Mouse (Mus musculus) MEL (cell line): ENCODE measurements around the gene Supt7l. TPM values are rescaled to one million over a fixed set of nuclear protein-coding genes. Genes with fewer than 3 reads are reported as not detected.

Source experiments
- DNase-seq: peaks from one replicate; pipeline ENCODE4 v3.0.0; 2011; ENCODE audit warnings: low read depth, low spot score
- H3K27ac ChIP-seq: 2 replicates; pipeline ENCODE4 v1.5.1; 2012; ENCODE audit warnings: low read depth, mild to moderate bottlenecking, control low read depth, low read length, moderate library complexity; ENCODE audit not compliant: control insufficient read depth
- H3K27me3 ChIP-seq, 2 experiments: fragments of 150-350 bp in 1 of 2; sonication (generic) in 1 of 2; 2 replicates each; pipeline ENCODE4 v1.6.1; 2012; ENCODE audit warnings: low read length in 2 of 2, mild to moderate bottlenecking in 2 of 2, improper control_type of control experiment in 1 of 2, moderate library complexity in 1 of 2; ENCODE audit not compliant: insufficient read depth in 2 of 2, control insufficient read depth in 1 of 2
- H3K36me3 ChIP-seq, 2 experiments: 2 replicates each; pipeline ENCODE4 v1.6.1; 2012 to 2014; ENCODE audit warnings: low read length in 2 of 2, improper control_type of control experiment in 1 of 2, inconsistent platforms in 1 of 2, mild to moderate bottlenecking in 1 of 2; ENCODE audit not compliant: insufficient read depth in 2 of 2, control insufficient read depth in 1 of 2
- H3K4me1 ChIP-seq, 2 experiments: fragments of 150-350 bp in 1 of 2; sonication (generic) in 1 of 2; 2 replicates each; pipeline ENCODE4 v1.6.1; 2012; ENCODE audit warnings: low read length in 2 of 2, improper control_type of control experiment in 1 of 2, mild to moderate bottlenecking in 1 of 2; ENCODE audit not compliant: insufficient read depth in 2 of 2, control insufficient read depth in 1 of 2
- H3K4me3 ChIP-seq, 2 experiments: fragments of 150-350 bp in 1 of 2; sonication (generic) in 1 of 2; 2 replicates each; pipeline ENCODE4 v1.5.1; 2012; ENCODE audit warnings: low read depth in 2 of 2, low read length in 2 of 2, mild to moderate bottlenecking in 2 of 2, moderate library complexity in 2 of 2, control low read depth in 1 of 2, improper control_type of control experiment in 1 of 2; ENCODE audit not compliant: control insufficient read depth in 1 of 2, insufficient read depth in 1 of 2
- H3K79me2 ChIP-seq: 2 replicates; pipeline ENCODE4 v1.6.1; 2012; ENCODE audit warnings: mild to moderate bottlenecking, low read length, moderate library complexity; ENCODE audit not compliant: control insufficient read depth, poor library complexity, insufficient read depth
- H3K9ac ChIP-seq: 2 replicates; pipeline ENCODE4 v1.6.1; 2012; ENCODE audit warnings: low read depth, mild to moderate bottlenecking, control low read depth, low read length, moderate library complexity; ENCODE audit not compliant: control insufficient read depth, poor library complexity, severe bottlenecking
- H3K9me3 ChIP-seq: fragments of 150-350 bp; sonication (generic); replicated peaks from 2 replicates; pipeline ENCODE4 v1.6.1; 2012; ENCODE audit warnings: mild to moderate bottlenecking, low read length, improper control_type of control experiment, moderate library complexity; ENCODE audit not compliant: insufficient read depth
- BHLHE40 ChIP-seq: IDR thresholded peaks from 2 replicates; pipeline ENCODE4 v1.6.1; 2012; ENCODE audit warnings: low read depth, mild to moderate bottlenecking, inconsistent platforms, low read length, improper control_type of control experiment, borderline replicate concordance
- ELF1 ChIP-seq: IDR thresholded peaks from 2 replicates; pipeline ENCODE4 v1.6.1; 2014; ENCODE audit warnings: low read depth, mild to moderate bottlenecking, inconsistent platforms, low read length, improper control_type of control experiment, moderate library complexity
- GABPA ChIP-seq: IDR thresholded peaks from 2 replicates; pipeline ENCODE4 v1.6.1; 2012; ENCODE audit warnings: low read depth, mild to moderate bottlenecking, inconsistent platforms, low read length, improper control_type of control experiment, moderate library complexity
- HCFC1 ChIP-seq: IDR thresholded peaks from 2 replicates; pipeline ENCODE4 v1.6.1; 2012; ENCODE audit warnings: low read depth, mild to moderate bottlenecking, inconsistent platforms, low read length, improper control_type of control experiment, moderate library complexity
- MAZ ChIP-seq: IDR thresholded peaks from 2 replicates; pipeline ENCODE4 v1.6.1; 2012; ENCODE audit warnings: low read depth, mild to moderate bottlenecking, inconsistent platforms, low read length, improper control_type of control experiment
- MYC ChIP-seq: IDR thresholded peaks from 2 replicates; pipeline ENCODE4 v1.6.1; 2011; ENCODE audit warnings: low read depth, mild to moderate bottlenecking, low read length, improper control_type of control experiment, moderate library complexity
- NELFE ChIP-seq: IDR thresholded peaks from 2 replicates; pipeline ENCODE4 v1.6.1; 2011; ENCODE audit warnings: low read depth, low read length, improper control_type of control experiment
- NRF1 ChIP-seq: IDR thresholded peaks from 2 replicates; pipeline ENCODE4 v1.6.1; 2014; ENCODE audit warnings: low read depth, mild to moderate bottlenecking, inconsistent platforms, low read length, improper control_type of control experiment, moderate library complexity; ENCODE audit not compliant: poor library complexity, insufficient read depth, severe bottlenecking
- POLR2AphosphoS2 ChIP-seq: IDR thresholded peaks from 2 replicates; pipeline ENCODE4 v1.6.1; 2011; ENCODE audit warnings: low read length, improper control_type of control experiment
- RAD21 ChIP-seq: IDR thresholded peaks from 2 replicates; pipeline ENCODE4 v1.6.1; 2011; ENCODE audit warnings: mild to moderate bottlenecking, low read depth, low read length, improper control_type of control experiment
- SIN3A ChIP-seq: IDR thresholded peaks from 2 replicates; pipeline ENCODE4 v1.6.1; 2012; ENCODE audit warnings: low read length, improper control_type of control experiment, inconsistent platforms
- TCF12 ChIP-seq: IDR thresholded peaks from 2 replicates; pipeline ENCODE4 v1.6.1; 2014; ENCODE audit warnings: low read depth, mild to moderate bottlenecking, inconsistent platforms, low read length, improper control_type of control experiment, moderate library complexity
- ZC3H11A ChIP-seq: IDR thresholded peaks from 2 replicates; pipeline ENCODE4 v1.6.1; 2012; ENCODE audit warnings: low read depth, mild to moderate bottlenecking, inconsistent platforms, low read length, improper control_type of control experiment
- ZKSCAN1 ChIP-seq: IDR thresholded peaks from 2 replicates; pipeline ENCODE4 v1.6.1; 2012; ENCODE audit warnings: low read depth, mild to moderate bottlenecking, inconsistent platforms, low read length, improper control_type of control experiment, moderate library complexity
- ZMIZ1 ChIP-seq: IDR thresholded peaks from 2 replicates; pipeline ENCODE4 v1.6.1; 2012; ENCODE audit warnings: low read depth, mild to moderate bottlenecking, inconsistent platforms, low read length, improper control_type of control experiment, moderate library complexity
- polyA plus RNA-seq, 2 experiments: library from polyadenylated mRNA; stranded (reverse) in 1 of 2; unstranded in 1 of 2; fragments of >175 nt in 1 of 2; fragments of >200 nt in 1 of 2; gene quantifications; 2 replicates each; pipeline versions ENCODE4 v1.2.1 to v1.2.4; 2012; ENCODE audit warnings: low replicate concordance in 2 of 2, low read depth in 1 of 2; ENCODE audit not compliant: insufficient read length in 2 of 2, insufficient read depth in 1 of 2, missing spikeins in 1 of 2
- total RNA-seq: library from RNA; depleted of rRNA; stranded (reverse); fragments of 300-350 nt; gene quantifications from 2 replicates; pipeline ENCODE4 v1.2.3, GENCODE M21; 2012

The Supt7l gene
- total and polyA plus RNA-seq, 3 experiments = 19.3 to 23.6 TPM; not detected in 1

DNA sequence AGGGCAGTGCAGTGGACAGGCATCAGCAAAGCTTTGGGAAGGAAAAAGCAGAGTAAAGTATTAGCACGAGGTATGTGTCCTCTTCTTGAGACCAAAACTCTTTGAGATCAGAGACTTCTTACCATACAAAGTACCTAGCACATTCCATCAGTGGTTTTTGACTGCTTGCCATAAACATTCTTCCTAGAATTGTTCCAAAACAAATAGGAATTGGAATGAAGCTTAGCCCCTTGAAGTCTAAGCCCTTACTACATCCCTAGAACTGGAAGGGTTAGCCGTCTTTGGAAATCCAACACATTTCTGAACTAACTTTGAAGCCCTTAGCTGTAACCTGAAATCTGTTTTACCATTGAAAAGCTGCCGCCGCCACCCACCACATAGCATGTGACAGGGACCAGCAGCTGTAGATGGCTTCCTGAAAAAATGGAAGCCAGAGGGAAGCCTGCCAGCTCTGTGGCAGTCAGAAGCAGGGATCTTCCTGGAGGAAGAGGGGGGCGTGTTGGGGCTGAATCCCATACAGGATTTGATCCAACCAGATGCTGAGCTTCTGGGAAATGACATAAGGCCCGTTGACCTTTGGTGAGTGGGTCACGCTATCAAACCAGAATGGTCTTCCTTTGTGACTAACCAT, 34.5 kb upstream of the Supt7l start:
- Histone ChIP-seq H3K9ac (no peak overlapping the region), H3K27ac (no peak overlapping the region), H3K79me2 (no peaks in the 10 kb centered on the region), H3K27me3 (no peaks in the 10 kb centered on the region), H3K4me1 (no peaks in the 10 kb centered on the region), H3K36me3 (no peaks in the 10 kb centered on the region; a peak in 1 of 4 replicates), H3K9me3 (no peaks in the 10 kb centered on the region), H3K4me3 (no peak overlapping the region)
- TF ChIP-seq ZKSCAN1 (no peak), SIN3A (no peak)
- no peak for DNase-seq

DNA sequence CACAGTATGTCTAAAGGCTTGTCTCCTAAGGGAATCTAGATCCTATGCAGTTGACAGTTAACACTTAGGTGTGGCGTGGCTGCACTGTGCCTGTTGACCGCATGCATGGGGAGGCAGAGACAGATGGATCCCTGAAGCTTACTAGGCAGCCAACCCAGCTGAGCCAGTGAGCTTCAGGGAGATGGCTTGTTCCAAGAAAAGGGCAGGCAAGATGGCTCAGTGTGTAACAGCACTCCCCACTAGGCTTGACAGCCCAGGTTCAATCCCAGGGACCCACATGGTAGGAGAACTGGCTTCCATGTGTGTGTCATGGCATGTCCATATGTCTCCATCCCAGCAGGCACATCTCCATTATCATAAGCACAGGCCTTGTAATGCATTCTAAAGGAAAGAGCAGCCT, 32.7 kb upstream of the Supt7l start:
- H3K27ac ChIP-seq = no peak overlapping the region
- H3K4me1 ChIP-seq = no peaks in the 10 kb centered on the region
- H3K9ac ChIP-seq = no peak overlapping the region
- no peak for TF ChIP-seq ZMIZ1
- no peak for TF ChIP-seq GABPA
- TF ChIP-seq ZC3H11A = no peak
- TF ChIP-seq MAZ = no peak
- TF ChIP-seq RAD21 = no peak
- no peak for TF ChIP-seq ELF1
- H3K27me3 ChIP-seq = no peaks in the 10 kb centered on the region
- H3K79me2 ChIP-seq = no peaks in the 10 kb centered on the region
- no peak for DNase-seq
- H3K36me3 ChIP-seq = peaks cover 0 to 6% of the 10 kb centered on the region in 2 experiments; a peak in 2 of 4 replicates
- no peaks in the 10 kb centered on the region for H3K9me3 ChIP-seq
- H3K4me3 ChIP-seq = no peak overlapping the region

DNA sequence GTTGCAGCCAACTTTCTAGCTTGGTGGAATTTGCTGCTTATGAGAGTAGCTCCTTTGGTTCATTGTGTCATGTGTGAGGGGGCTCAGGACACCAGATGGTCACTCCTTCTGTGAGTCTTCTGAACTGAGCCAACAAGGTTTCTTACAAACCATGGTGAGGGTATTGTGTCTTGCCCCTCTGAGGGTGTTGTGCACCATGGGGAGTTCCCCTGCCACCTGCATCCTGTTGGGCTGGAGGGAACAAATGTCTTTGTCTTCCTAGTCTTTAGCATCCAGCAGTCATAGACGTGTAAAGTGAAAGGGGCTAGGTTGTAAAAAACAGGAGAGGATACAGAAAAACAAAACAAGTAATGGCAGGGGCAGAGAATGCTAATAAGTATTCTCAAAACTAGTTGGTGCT, 31.8 kb upstream of the Supt7l start:
- H3K4me3 ChIP-seq = no peak overlapping the region
- H3K9ac ChIP-seq = no peak overlapping the region
- H3K36me3 ChIP-seq = peaks cover 0 to 10% of the 10 kb centered on the region in 2 experiments; a peak in 2 of 4 replicates
- H3K4me1 ChIP-seq = no peaks in the 10 kb centered on the region
- no peaks in the 10 kb centered on the region for H3K9me3 ChIP-seq
- H3K27me3 ChIP-seq = no peaks in the 10 kb centered on the region
- DNase-seq = no peak
- H3K79me2 ChIP-seq = no peaks in the 10 kb centered on the region
- no peak for TF ChIP-seq HCFC1
- TF ChIP-seq RAD21 = no peak
- no peak for TF ChIP-seq MYC
- TF ChIP-seq POLR2AphosphoS2 = no peak
- no peak for TF ChIP-seq NELFE
- TF ChIP-seq TCF12 = no peak
- TF ChIP-seq NRF1 = no peak
- no peak for TF ChIP-seq ELF1
- TF ChIP-seq BHLHE40 = no peak
- TF ChIP-seq ZC3H11A = no peak
- TF ChIP-seq, all 39 proteins: peak for 0
- H3K27ac ChIP-seq = no peak overlapping the region
